Mouse (Mus musculus) urinary bladder, postnatal 36 days (tissue): ENCODE data around the gene Arfgap3.
"Not testable (repeated sequence)": the region's sequence is repeated elsewhere in the genome, so short reads cannot be mapped to it uniquely, and the experiment has no call there.

Source experiments
- DNase-seq, 2 experiments: peaks; one replicate each; pipeline ENCODE4 v3.0.0; 2022; ENCODE audit warnings: low spot score in 2 of 2, mixed read lengths in 1 of 2

The Arfgap3 gene

GRCm38 (mm10) chr15:83349954-83350711, at the start of gene Arfgap3:
Gene Arfgap3 (minus strand): TSS chr15:83350247.
- DNase-seq, result peak; percentile 94

- DNase-seq, result no peak
These were observed 42.7 kb upstream of the Arfgap3 start for GRCm38 (mm10) chr15:83392722-83393121.

GRCm38 (mm10) chr15:83387911-83388310, 37.9 kb upstream of the Arfgap3 start:
- DNase-seq, result peak in 1 of 2 experiments; percentile 46

DNA sequence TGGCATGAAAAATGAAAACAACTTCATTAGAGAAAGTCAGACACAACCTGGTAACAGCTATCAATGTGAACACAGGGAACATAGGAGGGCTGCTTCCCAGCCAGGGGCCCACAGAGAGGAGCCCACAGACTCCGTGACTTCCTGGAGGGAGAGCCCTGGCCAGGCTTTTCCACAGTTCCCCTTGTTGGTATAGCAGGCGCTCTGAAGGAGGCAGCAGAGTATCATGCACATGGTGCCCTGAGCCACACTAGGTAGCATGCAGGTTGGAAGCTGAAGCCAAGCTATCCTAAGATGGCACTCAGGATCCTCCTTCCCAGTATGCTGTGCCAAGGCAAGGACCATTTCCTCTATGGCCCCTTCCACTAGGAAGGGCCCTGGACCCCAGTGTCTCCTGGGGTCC, 33.6 kb upstream of the Arfgap3 start:
- DNase-seq, result no peak

GRCm38 (mm10) chr15:83383136-83383535, 33.1 kb upstream of the Arfgap3 start:
- DNase-seq, result no peak

DNA sequence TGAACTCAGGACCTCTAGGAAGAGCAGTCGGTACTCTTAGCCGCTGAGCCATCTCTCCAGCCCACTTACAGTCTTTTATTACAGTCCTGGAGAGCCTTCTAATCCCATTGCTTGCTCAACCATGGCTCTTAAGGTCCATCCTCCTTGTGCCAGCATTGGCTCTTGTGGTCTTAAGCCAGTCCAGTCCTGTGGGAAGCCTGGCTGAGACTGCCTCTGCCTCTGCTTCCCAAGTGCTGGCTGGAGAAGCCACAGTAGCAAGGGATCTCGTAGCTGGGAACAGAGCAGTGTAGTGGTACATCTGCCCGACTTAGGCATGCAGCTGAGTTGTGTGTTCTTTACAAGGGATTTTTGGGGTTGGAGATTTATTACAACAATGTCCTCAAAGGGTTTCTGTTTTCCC, 32.4 kb upstream of the Arfgap3 start:
- DNase-seq, result no peak

DNA sequence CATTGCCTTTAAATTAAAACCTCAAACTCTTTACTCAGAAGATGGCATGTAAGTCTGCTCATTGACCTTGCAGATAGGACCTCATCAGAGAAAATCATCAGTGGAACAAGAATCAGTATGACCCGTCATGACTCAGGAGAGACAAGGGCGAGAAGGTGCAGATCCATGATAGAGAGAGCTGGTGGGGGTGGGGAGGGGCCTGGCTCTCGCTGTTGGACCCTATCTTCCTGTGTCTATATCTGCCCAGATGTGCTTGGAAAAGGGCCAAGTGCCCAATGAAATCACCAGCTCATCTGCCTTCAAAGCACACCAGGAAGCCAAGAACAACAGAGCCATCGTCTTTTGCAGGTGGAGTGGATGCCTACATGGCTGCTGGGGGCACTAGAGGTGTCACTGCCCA, 27.1 kb upstream of the Arfgap3 start:
- no peak for DNase-seq

- DNase-seq, result peak; percentile 74 to 76
These were observed 25.1 kb upstream of the Arfgap3 start for GRCm38 (mm10) chr15:83375136-83375535.

DNA sequence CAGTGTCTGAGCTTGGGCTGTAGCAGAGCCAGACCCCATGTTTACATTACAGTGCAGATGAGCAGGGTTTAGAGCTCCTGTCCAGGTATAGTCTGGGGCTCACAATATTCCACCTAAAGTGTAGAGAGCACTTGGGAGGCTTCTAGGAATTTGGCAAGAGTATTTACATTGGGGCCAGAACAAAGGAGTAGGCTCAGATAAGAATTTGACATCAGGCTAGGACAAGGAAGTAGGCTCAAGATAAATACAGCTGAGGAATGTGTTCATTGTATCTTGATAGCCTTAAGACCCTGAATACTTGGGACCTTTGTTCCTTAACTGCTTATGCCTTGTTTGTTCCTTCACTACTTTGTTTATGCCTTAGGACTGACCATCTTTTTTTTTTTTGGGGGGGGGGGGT, 24.0 kb upstream of the Arfgap3 start:
- DNase-seq, result no peak

DNA sequence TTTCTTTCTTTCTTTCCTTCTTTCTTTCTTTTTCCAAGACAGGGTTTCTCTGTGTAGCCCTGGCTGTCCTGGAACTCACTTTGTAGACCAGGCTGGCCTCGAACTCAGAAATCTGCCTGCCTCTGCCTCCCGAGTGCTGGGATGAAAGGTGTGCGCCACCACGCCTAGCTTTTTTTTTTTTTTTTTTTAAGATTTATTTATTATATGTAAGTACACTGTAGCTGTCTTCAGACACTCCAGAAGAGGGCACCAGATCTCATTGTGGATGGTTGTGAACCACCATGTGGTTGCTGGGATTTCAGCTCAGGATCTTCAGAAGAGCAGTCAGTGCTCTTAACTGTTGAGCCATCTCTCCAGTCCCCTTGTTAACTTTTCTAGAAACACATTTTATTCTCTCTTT, 18.7 kb upstream of the Arfgap3 start:
- DNase-seq, result not testable (repeated sequence)

DNA sequence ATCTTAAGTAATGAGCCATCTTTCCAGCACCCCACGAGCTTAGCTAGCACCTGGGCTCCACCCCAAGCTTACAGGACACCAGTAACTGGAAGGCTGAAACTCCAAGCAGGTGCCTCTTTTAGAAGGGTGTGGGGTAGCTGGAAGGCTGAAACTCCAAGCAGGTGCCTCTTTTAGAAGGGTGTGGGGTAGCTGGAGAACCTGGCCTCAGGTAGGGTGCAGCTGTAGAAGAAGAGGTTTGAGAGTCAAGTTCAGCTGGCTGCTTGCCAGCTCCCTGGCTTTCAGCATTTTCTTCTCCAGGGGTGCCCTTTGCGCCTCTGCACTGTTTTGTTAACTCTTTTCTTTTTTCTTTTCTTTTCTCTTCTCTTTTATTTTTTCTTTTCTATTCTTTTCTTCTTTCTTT, 18.2 kb upstream of the Arfgap3 start:
- DNase-seq, result no peak

DNA sequence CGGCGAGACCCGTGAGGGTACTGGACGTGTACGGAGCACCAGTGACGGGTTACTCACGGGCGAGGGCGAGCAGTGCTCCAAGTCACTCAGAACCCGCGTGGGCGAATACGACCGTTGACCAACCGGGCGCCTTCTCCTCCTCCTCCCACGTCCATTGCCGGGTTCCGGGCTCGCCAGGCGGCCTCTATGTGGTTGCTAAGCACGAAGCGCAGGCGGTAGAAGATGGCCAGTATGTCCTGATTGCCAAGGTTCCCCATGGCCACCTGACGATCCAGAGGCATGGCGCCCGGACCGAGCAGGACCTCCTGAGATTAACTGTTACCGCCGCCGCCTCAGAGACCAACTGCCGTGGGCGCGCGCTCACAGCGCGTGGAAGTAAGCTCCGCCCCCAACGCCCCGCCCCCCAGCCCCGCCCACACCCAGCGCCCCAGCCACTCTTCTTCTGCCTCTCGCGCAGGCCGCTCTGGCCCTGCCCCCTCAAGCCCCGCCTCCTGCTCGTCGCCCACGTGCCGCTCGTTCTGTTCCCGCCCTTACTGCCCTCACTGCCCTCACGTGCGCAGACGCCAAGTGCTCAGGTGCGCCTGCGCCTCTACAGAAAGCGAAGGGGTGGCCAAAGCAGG, 17.0 kb upstream of the Arfgap3 start:
- DNase-seq, result peak; percentile 75 to 87

DNA sequence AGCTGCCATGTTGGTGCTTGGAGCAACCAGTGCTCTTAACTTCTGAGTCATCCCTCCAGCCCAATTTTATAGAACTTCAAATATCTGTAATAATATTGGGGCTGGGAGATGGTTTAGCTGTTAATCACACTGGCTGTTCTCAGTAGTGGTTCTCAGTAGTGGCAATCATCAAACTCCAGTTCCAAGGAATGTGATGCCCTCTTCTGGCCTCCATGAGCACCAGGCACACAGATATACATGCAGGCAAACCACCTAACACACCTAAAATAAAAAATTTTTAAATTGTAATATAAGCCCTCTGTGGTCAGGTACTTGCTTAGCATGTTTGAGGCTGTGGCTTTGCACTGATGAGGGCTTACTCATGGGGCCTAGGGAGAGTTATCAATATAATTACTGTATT, 15.7 kb upstream of the Arfgap3 start:
- no peak for DNase-seq

GRCm38 (mm10) chr15:83364194-83364593, 14.1 kb upstream of the Arfgap3 start:
- no peak for DNase-seq

GRCm38 (mm10) chr15:83362813-83363212, 12.8 kb upstream of the Arfgap3 start:
- DNase-seq, result not testable (repeated sequence)

DNA sequence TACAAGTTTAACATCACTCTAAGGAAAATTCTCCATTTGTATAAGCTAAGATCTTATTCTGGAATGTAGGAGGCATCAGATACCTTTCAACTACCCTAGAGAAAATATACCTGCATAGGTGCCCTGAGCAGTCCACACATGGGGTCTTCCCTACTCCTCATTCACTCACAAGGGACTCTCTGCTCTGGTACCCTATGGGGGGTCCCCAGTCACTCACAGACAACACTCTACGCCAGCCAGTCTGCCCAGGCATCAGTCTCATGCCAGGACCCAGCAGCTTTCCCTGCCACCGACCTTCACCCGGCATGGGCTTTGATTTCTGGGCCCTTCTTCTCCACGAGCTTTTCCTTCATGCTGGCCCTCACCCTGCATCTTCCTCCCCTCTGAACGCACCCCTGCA, 10.9 kb upstream of the Arfgap3 start:
- not testable (repeated sequence) for DNase-seq

DNA sequence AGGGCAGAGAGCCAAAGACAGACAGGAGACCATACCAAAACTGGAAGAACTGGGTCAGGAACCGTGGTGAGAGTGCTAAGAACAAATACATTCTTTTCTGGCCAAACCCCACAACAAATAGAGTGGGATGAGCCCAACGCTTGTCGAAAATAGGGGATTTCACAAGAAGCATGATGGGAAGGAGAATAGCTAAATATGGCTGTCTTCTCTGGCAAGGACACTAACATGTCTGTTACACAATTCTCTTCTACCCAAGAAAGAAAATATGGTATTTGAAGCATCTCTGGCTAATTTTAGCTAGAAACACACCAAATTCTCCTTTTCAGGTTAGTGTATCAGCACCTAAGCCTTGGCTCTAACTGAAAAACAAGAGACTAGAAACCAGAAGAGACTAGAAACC, 10.1 kb upstream of the Arfgap3 start:
- no peak for DNase-seq

DNA sequence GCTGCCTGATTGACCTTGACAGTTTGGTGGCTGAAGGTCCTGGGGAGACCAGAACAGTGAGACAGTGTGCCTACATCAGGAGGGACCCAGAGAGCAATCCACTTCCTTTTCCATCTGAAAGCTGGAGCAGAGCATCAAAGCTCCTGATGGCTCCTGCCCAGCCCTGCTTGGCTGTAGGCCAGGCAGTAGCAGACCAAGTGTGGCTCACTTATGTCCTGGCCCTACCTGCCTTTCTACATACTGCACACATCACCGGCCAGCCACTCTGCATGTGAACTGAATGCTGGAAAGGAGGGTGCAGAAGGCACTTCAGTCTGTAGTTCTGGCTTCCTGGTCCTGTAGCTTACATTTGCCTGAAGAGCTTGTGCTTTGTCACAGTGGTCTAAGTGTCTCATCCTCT, 8.4 kb upstream of the Arfgap3 start:
- DNase-seq, result no peak

DNA sequence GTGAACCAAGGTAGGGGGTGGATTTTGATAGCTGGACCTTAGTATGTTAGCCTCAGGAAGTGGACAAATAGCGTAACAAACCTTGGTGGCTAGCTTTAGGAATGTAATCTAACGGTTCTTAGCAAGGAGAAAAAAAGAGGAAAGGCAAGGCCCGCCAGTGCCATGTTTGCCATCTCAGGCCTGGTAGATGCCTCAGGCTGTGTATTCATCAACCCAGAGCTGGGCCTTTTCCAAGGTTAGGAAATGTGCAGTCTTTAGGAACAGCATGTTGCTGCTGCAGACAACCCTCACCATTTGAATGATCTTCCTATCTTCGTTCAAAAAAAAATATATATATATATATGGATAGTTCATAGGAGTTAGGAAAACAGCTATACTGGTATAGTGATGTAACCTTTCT, 1.5 kb upstream of the Arfgap3 start:
- DNase-seq, result no peak

DNA sequence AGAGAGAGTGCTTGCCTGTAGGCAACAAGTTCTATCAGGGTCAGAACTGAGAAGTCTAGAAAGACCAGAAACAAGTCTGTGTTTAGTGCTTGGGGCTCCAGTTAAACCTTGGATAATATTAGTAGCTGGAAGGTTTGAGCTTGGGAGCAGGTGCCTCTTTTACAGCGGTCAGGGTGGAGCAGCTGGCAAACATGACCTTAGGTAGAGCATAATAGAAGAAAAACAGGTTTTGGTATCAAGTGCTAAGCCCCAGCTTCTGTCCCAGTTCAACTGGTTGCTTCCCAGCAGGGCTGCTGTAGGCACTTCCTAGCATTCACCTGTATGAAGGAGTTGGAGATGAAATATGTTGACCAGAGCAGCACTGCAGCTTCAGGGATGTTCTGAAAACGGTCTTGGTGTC, 812 bp upstream of the Arfgap3 start:
- DNase-seq, result peak in 1 of 2 experiments; percentile 44

- no peak for DNase-seq
These were observed 658 bp downstream of the Arfgap3 start for GRCm38 (mm10) chr15:83349225-83349953.

DNA sequence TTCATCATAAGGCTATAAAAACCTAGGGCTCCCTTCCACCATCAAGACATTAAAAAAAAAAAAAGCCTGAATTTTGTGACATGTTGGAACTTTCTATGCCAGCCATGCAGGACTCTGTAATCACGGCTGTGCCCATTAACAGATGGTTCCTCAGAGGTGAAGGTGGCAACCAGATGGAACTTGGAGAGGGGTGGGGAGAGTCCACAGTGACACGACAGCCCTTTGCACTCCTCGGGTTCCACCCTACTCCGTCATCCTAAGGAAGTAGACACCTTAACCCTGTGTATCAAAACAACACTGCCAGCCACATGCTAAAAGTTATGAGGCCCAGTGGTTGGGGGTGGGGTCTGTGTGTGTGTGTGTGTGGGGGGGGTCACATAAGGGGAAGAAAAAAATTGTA, 1.3 kb downstream of the Arfgap3 start:
- no peak for DNase-seq
